In genomic region chr12:107960789-107961491, GRCm38 (mm10) we compare ENCODE assay signal across 9 mouse cellular contexts. TPM values are rescaled to one million over a fixed set of nuclear protein-coding genes. Genes with fewer than 3 reads are reported as not detected.
DNase-seq lines count a peak whose midpoint lies in the region; ATAC-seq and TF ChIP-seq lines count a peak whose summit lies in the region.
"Had no signal": no experiment of that assay in that cellular context is flagged by ENCODE, and none has a peak within 500 bp of the region (broad histone marks: within the 10 kb centered on the region; RNA-seq: fewer than 3 reads in every experiment).

No protein-coding gene starts in this region.

- TF ChIP-seq POLR2A in brain, embryonic 14.5 days (IDR thresholded peaks at IDR 0.05; ENCODE audit: borderline replicate concordance, extremely low read depth, insufficient read depth, insufficient read length, poor library complexity, severe bottlenecking) = no peak

- peak; percentile 50 to 63 for DNase-seq in layer of hippocampus, adult 18-20 months (ENCODE audit: low spot score in 2 of 2)
- no peak for DNase-seq in layer of hippocampus, postnatal 10 days (ENCODE audit: low spot score in 2 of 2)
- DNase-seq in brain, embryonic 14.5 days (ENCODE audit: low read depth) = peak; percentile 78
- peak; percentile 77 for DNase-seq in kidney, postnatal 14 days
- peak; percentile 76 for DNase-seq in naive thymus-derived CD4-positive, alpha-beta T cell, adult 2 months (ENCODE audit: low read depth)
- no peak for DNase-seq in MN1 (ENCODE audit: low spot score)
- DNase-seq in layer of hippocampus, adult 8-10 months (ENCODE audit: low spot score in 2 of 2) = no peak

- ATAC-seq in heart, embryonic 16.5 days (replicated peaks; ENCODE audit: extremely low read depth, insufficient read depth, low FRiP score) = peak; percentile 90

- 29% methylated on average over 12 of the region's 12 CpGs for WGBS in heart, embryonic 16.5 days

- peak overlapping the region; percentile 41 for H3K4me2 ChIP-seq in heart, embryonic 16.5 days (ENCODE audit: low read depth, low read length)

- no peaks in the 10 kb centered on the region for H3K9me3 ChIP-seq in heart, embryonic 16.5 days (replicated peaks; ENCODE audit: control insufficient read depth, low read length)

- H3K4me1 ChIP-seq in heart, embryonic 16.5 days (ENCODE audit: control insufficient read depth, insufficient read depth, low read length) = peaks cover 32% of the 10 kb centered on the region

- H3K27ac ChIP-seq in heart, embryonic 16.5 days (ENCODE audit: low read length) = peak overlapping the region; percentile 56

- H3K36me3 ChIP-seq in heart, embryonic 16.5 days (ENCODE audit: control insufficient read depth, insufficient read depth) = no peaks in the 10 kb centered on the region

- H3K9ac ChIP-seq in heart, embryonic 16.5 days (ENCODE audit: low read length) = no peak overlapping the region

- no peak for TF ChIP-seq CTCF in brain, embryonic 14.5 days (IDR thresholded peaks at IDR 0.05; ENCODE audit: borderline replicate concordance, extremely low read depth, insufficient read depth, insufficient read length)

- H3K4me3 ChIP-seq in heart, embryonic 16.5 days (ENCODE audit: low read length) = no peak overlapping the region
- H3K4me3 ChIP-seq: erythroblast, embryonic 14.5 days had no signal

- no peaks in the 10 kb centered on the region for H3K27me3 ChIP-seq in heart, embryonic 16.5 days (ENCODE audit: control insufficient read depth, insufficient read depth, low read length)

RNA-seq across cellular contexts. Expression of gene Bcl11b, which starts 42.5 kb away (rescaled TPM):
- total RNA-seq in layer of hippocampus, adult 18-20 months (2021) = 100 to 1,000 TPM; 143 to 144 TPM
- 100 to 1,000 TPM; 118 to 127 TPM for total RNA-seq in layer of hippocampus, postnatal 10 days (2021)
- 67.1 and 73.3 TPM in 2 replicates for polyA plus RNA-seq in brain, embryonic 14.5 days (2012; rRNA removed)
- 6.3 and 9.0 TPM in 2 replicates for polyA plus RNA-seq in heart, embryonic 16.5 days (2015; fragmentation: Nextera tagmentation; extraction: Ambion mirVana)
- 100 to 1,000 TPM; 110 to 122 (median 115) TPM for total RNA-seq in layer of hippocampus, adult 8-10 months (2022)
- polyA plus RNA-seq: erythroblast, embryonic 14.5 days had no signal

Comparison
In these comparisons a context has a peak if more than half of its experiments do, and no peak if none do; other contexts are left out.
1. DNase-seq: peak in layer of hippocampus, adult 18-20 months (2 of 2), brain, embryonic 14.5 days (single experiment), kidney, postnatal 14 days (single experiment) and naive thymus-derived CD4-positive, alpha-beta T cell, adult 2 months (single experiment); none in layer of hippocampus, postnatal 10 days (0 of 2), MN1 (single experiment) and layer of hippocampus, adult 8-10 months (0 of 2).